Mouse (Mus musculus) CD4-positive, CD25-positive, alpha-beta regulatory T cell, adult 4 months (primary cell): ENCODE data around the gene Ssbp2. TPM values are rescaled to one million over a fixed set of nuclear protein-coding genes. Genes with fewer than 3 reads are reported as not detected.

ENCODE experiments used
- ATAC-seq: one replicate; pipeline ENCODE4 v1.8.0; 2017
- polyA plus RNA-seq, 2 experiments: library from polyadenylated mRNA; unstranded; fragments of 100-300 nt; shearing (Covaris generic); gene quantifications; one replicate each; pipeline ENCODE4 v1.2.1; 2017

Gene Ssbp2
- polyA plus RNA-seq, 2 experiments from 2014 or later, result 196 to 205 TPM

- no peak for ATAC-seq
Measured at GRCm38 (mm10) chr13:91529821-91530220, 69.7 kb downstream of the Ssbp2 start.

- no peak for ATAC-seq
Measured at GRCm38 (mm10) chr13:91536711-91537110, 76.6 kb downstream of the Ssbp2 start.

GRCm38 (mm10) chr13:91540145-91541068, 80.3 kb downstream of the Ssbp2 start:
- no peak for ATAC-seq

- peak; percentile 92 for ATAC-seq
Measured at GRCm38 (mm10) chr13:91541069-91541429, 81.0 kb downstream of the Ssbp2 start.

GRCm38 (mm10) chr13:91543555-91543954, 83.5 kb downstream of the Ssbp2 start:
- no peak for ATAC-seq

GRCm38 (mm10) chr13:91564047-91564446, 104.0 kb downstream of the Ssbp2 start:
- no peak for ATAC-seq

GRCm38 (mm10) chr13:91564755-91565154, 104.7 kb downstream of the Ssbp2 start:
- ATAC-seq, result peak; percentile 53

- peak; percentile 69 for ATAC-seq
Measured at GRCm38 (mm10) chr13:91581504-91581903, 121.4 kb downstream of the Ssbp2 start.

- no peak for ATAC-seq
Measured at GRCm38 (mm10) chr13:91582212-91582611, 122.1 kb downstream of the Ssbp2 start.

- ATAC-seq, result no peak
Measured at GRCm38 (mm10) chr13:91586368-91586767, 126.3 kb downstream of the Ssbp2 start.

GRCm38 (mm10) chr13:91588475-91588874, 128.4 kb downstream of the Ssbp2 start:
- ATAC-seq, result no peak

- no peak for ATAC-seq
Measured at GRCm38 (mm10) chr13:91591863-91592262, 131.8 kb downstream of the Ssbp2 start.

GRCm38 (mm10) chr13:91595284-91595683, 135.2 kb downstream of the Ssbp2 start:
- no peak for ATAC-seq

- ATAC-seq, result no peak
Measured at GRCm38 (mm10) chr13:91599594-91599993, 139.5 kb downstream of the Ssbp2 start.

- no peak for ATAC-seq
Measured at GRCm38 (mm10) chr13:91605043-91605840, 145.2 kb downstream of the Ssbp2 start.

- ATAC-seq, result no peak
Measured at GRCm38 (mm10) chr13:91610601-91611000, 150.5 kb downstream of the Ssbp2 start.

- no peak for ATAC-seq
Measured at GRCm38 (mm10) chr13:91611909-91612308, 151.8 kb downstream of the Ssbp2 start.

GRCm38 (mm10) chr13:91612578-91612977, 152.5 kb downstream of the Ssbp2 start:
- no peak for ATAC-seq

GRCm38 (mm10) chr13:91616050-91616449, 156.0 kb downstream of the Ssbp2 start:
- ATAC-seq, result no peak

GRCm38 (mm10) chr13:91616876-91617275, 156.8 kb downstream of the Ssbp2 start:
- ATAC-seq, result no peak

GRCm38 (mm10) chr13:91619431-91619830, 159.3 kb downstream of the Ssbp2 start:
- no peak for ATAC-seq

- ATAC-seq, result no peak
Measured at GRCm38 (mm10) chr13:91620541-91620940, 160.5 kb downstream of the Ssbp2 start.

- peak; percentile 67 for ATAC-seq
Measured at GRCm38 (mm10) chr13:91631291-91631799, 171.3 kb downstream of the Ssbp2 start.
